Mouse (Mus musculus) myocyte (in vitro differentiated cells): ENCODE results near the gene Sult2a8.

Source experiments
- E2F4 ChIP-seq: IDR thresholded peaks from one replicate; pipeline ENCODE4 v1.6.1; 2011; ENCODE audit warnings: mild to moderate bottlenecking, control low read depth, moderate library complexity; ENCODE audit not compliant: insufficient read depth
- MAX ChIP-seq: IDR thresholded peaks from one replicate; pipeline ENCODE4 v1.6.1; 2011; ENCODE audit warnings: low read depth, mild to moderate bottlenecking, control low read depth
- MYOD1 ChIP-seq, 3 experiments: IDR thresholded peaks; one replicate each; pipeline ENCODE4 v1.6.1; 2011; ENCODE audit warnings: control low read depth in 2 of 3, low read depth in 2 of 3, mild to moderate bottlenecking in 2 of 3, moderate library complexity in 1 of 3; ENCODE audit not compliant: insufficient read length in 2 of 3, control insufficient read depth in 1 of 3
- POLR2A ChIP-seq: IDR thresholded peaks from one replicate; pipeline ENCODE4 v1.6.1; 2011; ENCODE audit warnings: low read depth, mild to moderate bottlenecking, control low read depth, moderate library complexity; ENCODE audit not compliant: insufficient read length
- POLR2AphosphoS2 ChIP-seq: IDR thresholded peaks from one replicate; pipeline ENCODE4 v1.6.1; 2011; ENCODE audit warnings: low read depth, control low read depth; ENCODE audit not compliant: insufficient read length
- TCF12 ChIP-seq: IDR thresholded peaks from one replicate; pipeline ENCODE4 v1.6.1; 2011; ENCODE audit warnings: mild to moderate bottlenecking, control low read depth; ENCODE audit not compliant: poor library complexity, insufficient read depth, severe bottlenecking
- USF1 ChIP-seq: IDR thresholded peaks from one replicate; pipeline ENCODE4 v1.6.1; 2011; ENCODE audit warnings: low read depth, mild to moderate bottlenecking, control low read depth, moderate library complexity

DNA sequence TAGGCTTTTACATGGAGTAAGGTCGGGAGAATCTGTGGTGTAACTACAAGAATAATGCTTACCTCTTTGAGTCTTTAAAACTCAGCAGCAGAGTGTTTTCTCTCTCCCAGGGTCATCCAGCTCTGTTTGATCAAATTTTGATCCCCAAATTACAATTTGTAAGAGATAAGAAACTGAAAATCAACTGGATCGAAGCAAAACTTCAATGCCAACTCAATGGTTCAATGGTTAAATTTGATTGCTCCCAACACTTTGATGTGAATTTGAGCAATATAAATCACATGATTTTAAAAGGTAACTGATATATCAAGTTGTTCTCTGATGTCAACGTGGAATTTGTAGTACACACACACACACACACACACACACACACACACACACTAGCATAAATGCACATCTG is at the start of gene Sult2a8:
- TF ChIP-seq POLR2A (no peak), MYOD1 (IDR thresholded peaks at IDR 0.05; ENCODE audit: control insufficient read depth in 1 of 3, insufficient read length in 2 of 3, low read depth in 2 of 3) (no peak), USF1 (no peak), E2F4 (no peak), MAX (no peak), POLR2AphosphoS2 (no peak), TCF12 (no peak)
